Mouse (Mus musculus) lung, postnatal 0 days (tissue): Measurements from ENCODE around the gene Gpr33.

Experiments used
- CTCF ChIP-seq: IDR thresholded peaks from 2 replicates; pipeline ENCODE4 v1.5.1; 2016; ENCODE audit warnings: antibody characterized with exemption, mild to moderate bottlenecking
- EP300 ChIP-seq: IDR thresholded peaks from 2 replicates; pipeline ENCODE4 v1.6.1; 2016; ENCODE audit warnings: antibody characterized with exemption, mild to moderate bottlenecking, control low read depth

GRCm38 (mm10) chr12:52014494-52015029 lies 13.3 kb downstream of the Gpr33 start:
- TF ChIP-seq CTCF (no peak), EP300 (no peak)
